Mouse (Mus musculus): ENCODE measurements around the gene Cts7. TPM values are rescaled to one million over a fixed set of nuclear protein-coding genes. Genes with fewer than 3 reads are reported as not detected.

Gene Cts7
- total RNA-seq (2021) = not detected
- long read RNA-seq, experiment 1 = 0 reads
- long read RNA-seq, experiment 2 = 0 reads

GRCm38 (mm10) chr13:61358097-61358496, at the start of gene Cts7:
Gene Cts7, minus strand, starts transcription at chr13:61358197.
- DNase-seq = no peak

Small RNAs within 50 kb of the gene (microRNA-seq; reads per million reads assigned to microRNA genes)
- gene Gm27704 = not detected

Other genes starting within 250 kb of the Cts7 start
- not detected for gene Ctsr, start 193.9 kb downstream of the Cts7 start, total RNA-seq (2021)
- gene Cts6, start 154.8 kb downstream of the Cts7 start, total RNA-seq (2021) = not detected
- gene Cts8, start 102.8 kb downstream of the Cts7 start, total RNA-seq (2021) = not detected
- gene Gm49398, start 69.4 kb downstream of the Cts7 start, total RNA-seq (2021) = not detected
- gene Ctsm, start 183.6 kb upstream of the Cts7 start, total RNA-seq (2021) = not detected
- gene Gm49352, start 210.0 kb upstream of the Cts7 start, total RNA-seq (2021) = not detected
- gene Cts3, start 211.9 kb upstream of the Cts7 start, total RNA-seq (2021) = not detected